Mouse (Mus musculus) layer of hippocampus, postnatal 10 days (tissue): ENCODE data around the gene Kl. TPM values are rescaled to one million over a fixed set of nuclear protein-coding genes. Genes with fewer than 3 reads are reported as not detected.

Experiments
- DNase-seq, 2 experiments: peaks; one replicate each; pipeline ENCODE4 v3.0.0; 2021; ENCODE audit warnings: low spot score in 2 of 2
- total RNA-seq, 2 experiments: library from RNA; stranded (reverse); gene quantifications; 2 replicates each; pipeline ENCODE4 v1.2.3; 2021

Gene Kl
- total RNA-seq, 2 experiments from 2014 or later = 3.9 to 5.1 TPM

DNA sequence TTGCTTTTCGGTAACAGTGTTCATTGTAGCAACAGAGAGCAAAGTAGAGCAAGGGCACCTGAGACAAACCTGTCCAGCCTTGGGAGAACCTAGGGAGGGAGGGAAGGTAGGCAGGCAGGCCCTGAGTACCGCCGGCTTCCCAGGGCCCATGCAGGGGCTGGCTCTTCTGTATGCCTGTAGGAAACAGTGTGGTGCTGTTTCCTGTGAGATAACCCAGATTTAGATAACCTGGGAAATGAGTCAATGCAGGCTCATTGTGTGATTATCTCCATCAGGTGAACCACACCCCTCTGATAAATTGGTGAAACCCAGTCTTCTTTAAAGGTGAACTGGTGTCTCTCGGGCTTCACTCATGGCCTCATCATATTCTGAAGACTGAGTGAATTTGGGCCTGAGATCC is 73.7 kb downstream of the Kl start:
- DNase-seq = no peak

DNA sequence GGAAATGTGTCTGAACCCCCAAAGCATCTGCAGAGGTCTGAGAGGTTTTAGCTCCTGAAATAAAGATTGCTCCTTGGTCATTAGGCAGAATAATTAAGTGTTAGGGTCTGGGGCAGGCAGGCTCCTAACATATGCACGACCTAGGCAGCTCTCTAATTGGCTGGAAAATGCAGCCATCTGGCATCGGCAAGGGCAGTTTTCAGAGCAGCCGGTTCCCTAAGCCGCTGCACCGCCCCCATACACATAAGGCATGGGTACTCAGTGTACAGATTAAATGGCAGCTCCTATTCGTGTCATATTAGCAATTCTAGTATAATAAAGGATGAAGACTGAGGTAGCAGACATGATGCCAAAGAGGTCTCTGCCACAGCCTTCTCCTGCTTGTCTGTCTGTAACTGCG is 74.8 kb downstream of the Kl start:
- DNase-seq = peak in 1 of 2 experiments; percentile 38

DNA sequence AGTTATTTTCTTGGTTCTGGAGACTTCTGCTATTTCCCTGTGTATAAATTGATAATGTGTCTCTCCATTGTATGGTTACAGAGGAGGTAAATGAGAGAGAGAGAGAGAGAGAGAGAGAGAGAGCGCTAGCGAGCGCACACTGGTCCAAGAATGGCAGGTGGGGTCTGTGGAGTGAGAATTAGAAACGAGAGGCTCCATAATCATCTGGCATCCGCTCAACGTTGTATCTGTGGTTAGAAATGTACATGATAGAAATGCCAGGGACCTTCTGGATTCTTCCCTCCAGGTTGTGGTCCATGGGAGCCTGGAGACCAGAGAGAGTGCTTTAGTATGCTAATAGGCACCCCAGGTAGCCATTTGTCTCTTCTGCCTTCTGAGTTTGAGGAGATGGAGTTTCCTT is 76.5 kb downstream of the Kl start:
- no peak for DNase-seq

DNA sequence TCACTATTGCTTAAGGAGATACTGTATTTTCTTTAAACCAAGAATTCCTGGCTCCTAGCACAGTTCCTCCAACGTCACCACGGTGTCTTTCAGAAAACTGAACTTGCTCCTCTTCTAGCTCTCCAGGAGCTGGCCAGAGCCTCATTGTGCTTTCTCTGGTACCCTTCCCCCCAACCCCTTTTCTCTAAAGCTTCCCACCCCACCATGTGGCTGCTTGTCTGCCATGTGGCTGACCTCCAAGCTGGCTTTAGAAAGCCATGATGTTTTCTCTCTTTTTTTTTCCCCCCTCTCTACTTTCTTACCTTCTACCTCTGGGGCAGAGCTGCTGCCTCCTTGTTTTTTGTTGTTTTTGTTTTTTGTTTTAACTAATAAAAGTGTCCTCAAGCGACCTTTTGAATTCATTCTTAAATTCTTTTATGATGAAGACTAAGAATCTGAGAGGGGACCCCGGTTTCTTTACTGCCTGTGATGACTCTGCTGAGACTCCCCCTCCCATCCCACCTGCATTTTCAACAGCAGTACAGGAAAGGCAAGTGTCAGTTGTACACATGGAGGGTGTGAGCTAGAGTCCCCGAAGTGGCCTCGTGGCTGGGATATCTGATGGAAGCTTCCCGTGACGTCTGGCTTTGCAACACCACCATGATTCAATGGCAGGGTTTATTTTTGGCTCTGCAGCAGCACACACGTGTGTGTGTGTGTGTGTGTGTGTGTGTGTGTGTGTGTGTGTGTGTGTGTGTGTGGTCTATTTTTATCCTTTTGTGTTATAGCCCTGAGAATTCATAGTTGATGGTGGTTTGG is 82.5 kb downstream of the Kl start:
- DNase-seq = no peak

DNA sequence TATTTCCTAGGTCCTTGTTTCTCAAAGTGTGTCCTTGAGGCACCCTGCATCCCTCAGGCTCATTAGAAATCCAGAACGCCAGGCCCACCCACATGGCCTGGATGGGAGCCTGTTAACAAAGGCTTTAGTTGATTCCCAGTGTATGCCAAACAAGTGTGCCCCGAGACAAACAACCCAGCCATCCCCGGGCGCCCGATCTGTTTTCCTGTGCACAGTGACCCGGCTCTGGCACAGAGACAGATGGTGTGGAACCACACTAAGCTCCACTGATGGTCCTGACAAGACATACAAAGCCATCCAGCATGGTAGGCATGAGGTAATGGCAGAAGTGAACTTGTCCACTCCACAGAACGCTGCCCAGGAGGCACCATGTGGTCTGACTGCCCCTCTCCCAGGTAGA is 85.5 kb downstream of the Kl start:
- DNase-seq = no peak

DNA sequence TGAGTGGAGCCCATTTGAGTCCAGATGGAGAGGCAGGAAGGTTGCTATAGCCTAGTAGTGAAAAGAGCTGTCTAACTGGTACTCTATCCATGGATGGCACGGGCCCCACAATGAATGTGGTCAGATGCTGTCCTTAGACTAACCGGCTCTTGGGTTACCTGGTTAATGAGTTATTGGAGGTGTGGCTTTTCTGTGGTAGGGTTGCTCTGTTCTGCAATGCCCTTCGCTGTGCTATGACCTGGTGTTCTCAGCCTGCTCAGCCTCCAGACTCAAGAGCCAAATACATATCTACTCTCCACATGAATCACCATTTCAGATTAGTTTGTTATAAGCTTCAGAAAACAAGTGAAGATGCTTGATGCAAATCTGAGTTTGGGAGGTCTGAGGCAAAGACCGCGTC is 90.5 kb downstream of the Kl start:
- no peak for DNase-seq
